Mouse (Mus musculus): ENCODE data around the gene Btbd16. TPM values are rescaled to one million over a fixed set of nuclear protein-coding genes. Genes with fewer than 3 reads are reported as not detected.

Gene Btbd16
- polyA plus RNA-seq, 1 experiment from 2014 or later: 0.23 TPM

- H3K27ac ChIP-seq (ENCODE audit: low read length): no peak overlapping the region; the same call in 1 of the 2 replicates
- H3K4me1 ChIP-seq (ENCODE audit: control insufficient read depth, insufficient read depth, low read length): peaks cover 3% of the 10 kb centered on the region; the same call in 1 of the 2 replicates
- no peak for ATAC-seq (ENCODE audit: insufficient number of reproducible peaks, insufficient read depth, low FRiP score, low read depth)
- H3K27me3 ChIP-seq (ENCODE audit: control insufficient read depth, insufficient read depth, low read length): no peaks in the 10 kb centered on the region
- 1% methylated on average over 13 of the region's 13 CpGs for WGBS
- peak overlapping the region; percentile 66 for H3K9ac ChIP-seq (replicated peaks; ENCODE audit: low read depth, low read length)
- no peaks in the 10 kb centered on the region for H3K36me3 ChIP-seq (ENCODE audit: control insufficient read depth, insufficient read depth, low read length)
- H3K4me2 ChIP-seq (replicated peaks; ENCODE audit: low read depth, low read length): peak overlapping the region; percentile 57
- H3K4me3 ChIP-seq (ENCODE audit: low read depth, low read length): peak overlapping the region; percentile 74
- no peaks in the 10 kb centered on the region for H3K9me3 ChIP-seq (ENCODE audit: control insufficient read depth, low read depth, low read length)
These were observed 92.8 kb downstream of the Btbd16 start for GRCm38 (mm10) chr7:130866640-130867039.

- Histone ChIP-seq H3K36me3 (ENCODE audit: control insufficient read depth, insufficient read depth, low read length) (no peaks in the 10 kb centered on the region), H3K9ac (replicated peaks; ENCODE audit: low read depth, low read length) (no peak overlapping the region), H3K9me3 (ENCODE audit: control insufficient read depth, low read depth, low read length) (no peaks in the 10 kb centered on the region), H3K4me3 (ENCODE audit: low read depth, low read length) (peak overlapping the region; percentile 74; the same call in 1 of the 2 replicates), H3K27me3 (ENCODE audit: control insufficient read depth, insufficient read depth, low read length) (no peaks in the 10 kb centered on the region), H3K27ac (ENCODE audit: low read length) (no peak overlapping the region), H3K4me2 (replicated peaks; ENCODE audit: low read depth, low read length) (peak overlapping the region; percentile 57; the same call in 1 of the 2 replicates), H3K4me1 (ENCODE audit: control insufficient read depth, insufficient read depth, low read length) (no peaks in the 10 kb centered on the region; the same call in 1 of the 2 replicates)
- 57% methylated on average over 3 of the region's 3 CpGs for WGBS
- no peak for ATAC-seq (ENCODE audit: insufficient number of reproducible peaks, insufficient read depth, low FRiP score, low read depth)
These were observed 93.4 kb downstream of the Btbd16 start for GRCm38 (mm10) chr7:130867256-130867655.

Other genes starting within 250 kb of the Btbd16 start
- 173 and 181 TPM in 2 replicates for gene Nsmce4a, start 201.0 kb upstream of the Btbd16 start, polyA plus RNA-seq (2014; fragmentation: Nextera tagmentation; extraction: Ambion mirVana)
- 35.2 TPM in 2 replicates for gene Tacc2, start 196.6 kb upstream of the Btbd16 start, polyA plus RNA-seq (2014; fragmentation: Nextera tagmentation; extraction: Ambion mirVana)
- 44.3 and 47.1 TPM in 2 replicates for gene Plekha1, start 91.7 kb downstream of the Btbd16 start, polyA plus RNA-seq (2014; fragmentation: Nextera tagmentation; extraction: Ambion mirVana)
- 10.2 and 14.7 TPM in 2 replicates for gene Htra1, start 162.0 kb downstream of the Btbd16 start, polyA plus RNA-seq (2014; fragmentation: Nextera tagmentation; extraction: Ambion mirVana)